Mouse (Mus musculus) spleen, adult 2 months (tissue): Measurements from ENCODE around the gene Zfp36l2. TPM values are rescaled to one million over a fixed set of nuclear protein-coding genes. Genes with fewer than 3 reads are reported as not detected.

Experiments
- DNase-seq, 2 experiments: peaks; one replicate each; pipeline versions ENCODE4 v3.0.0 to v3.0.0-alpha.2; 2012 to 2021; ENCODE audit warnings: low spot score in 2 of 2, low read depth in 1 of 2
- H3K27ac ChIP-seq: fragments of 200-500 bp; 2 replicates; pipeline ENCODE4 v1.5.1; 2012; ENCODE audit warnings: low read length, inconsistent platforms; ENCODE audit not compliant: insufficient read depth
- H3K27me3 ChIP-seq: fragments of 200-500 bp; 2 replicates; pipeline ENCODE4 v1.6.1; 2012; ENCODE audit warnings: mild to moderate bottlenecking, moderate library complexity, low read length, inconsistent platforms; ENCODE audit not compliant: control insufficient read depth, insufficient read depth
- H3K36me3 ChIP-seq: fragments of 200-500 bp; 2 replicates; pipeline ENCODE4 v1.6.1; 2012; ENCODE audit warnings: mild to moderate bottlenecking, low read length, inconsistent platforms; ENCODE audit not compliant: control insufficient read depth, insufficient read depth
- H3K4me1 ChIP-seq: fragments of 200-500 bp; 2 replicates; pipeline ENCODE4 v1.6.1; 2011; ENCODE audit warnings: inconsistent platforms; ENCODE audit not compliant: control insufficient read depth, insufficient read depth, insufficient read length
- H3K4me3 ChIP-seq: fragments of 200-500 bp; 2 replicates; pipeline ENCODE4 v1.5.1; 2011; ENCODE audit warnings: mild to moderate bottlenecking, inconsistent platforms; ENCODE audit not compliant: insufficient read depth, insufficient read length; ENCODE audit errors: extremely low read depth
- CTCF ChIP-seq: fragments of 200-500 bp; IDR thresholded peaks from 2 replicates; pipeline ENCODE4 v1.5.1; 2011; ENCODE audit warnings: mild to moderate bottlenecking, inconsistent platforms; ENCODE audit not compliant: insufficient read depth, insufficient read length, insufficient replicate concordance; ENCODE audit errors: extremely low read depth
- POLR2A ChIP-seq: fragments of 200-500 bp; IDR thresholded peaks from 2 replicates; pipeline ENCODE4 v1.6.1; 2011; ENCODE audit warnings: low read depth, low read length, inconsistent platforms
- WGBS: fragments of 180-500 bp; shearing (Covaris S2); methylation state at CpG from one replicate; pipeline ENCODE4 v1.1.7; 2018; 5-methylcytosine and 5-hydroxymethylcytosine counted together
- polyA plus RNA-seq: library from polyadenylated mRNA; depleted of rRNA; stranded (reverse); fragments of >200 nt; gene quantifications from 2 replicates; pipeline ENCODE4 v1.2.3, GENCODE M21; 2012

The Zfp36l2 gene
- polyA plus RNA-seq, 1 experiment, result 146 TPM

DNA sequence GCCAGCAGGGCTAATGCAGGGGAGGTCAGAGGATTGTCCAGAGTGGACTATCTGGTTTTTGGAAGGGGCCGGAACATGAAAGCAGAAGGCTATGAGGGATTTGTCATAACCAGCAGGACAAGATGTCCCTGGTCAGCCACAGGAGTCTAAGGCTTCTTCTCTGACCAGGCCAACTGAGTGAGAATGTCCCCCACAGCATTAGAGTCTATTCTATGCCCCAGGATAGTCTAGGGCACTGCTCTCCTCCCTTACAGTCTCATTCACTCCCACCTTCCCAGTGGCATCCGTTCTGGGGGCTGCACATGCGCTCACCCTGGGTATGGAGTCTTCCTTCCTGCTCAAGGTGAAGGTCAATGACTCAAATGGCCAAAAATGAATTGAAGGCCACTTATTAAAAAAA is 19.9 kb upstream of the Zfp36l2 start:
- no peak for TF ChIP-seq CTCF
- no peak for TF ChIP-seq POLR2A
- no peak overlapping the region for H3K4me3 ChIP-seq
- peaks cover 2% of the 10 kb centered on the region for H3K36me3 ChIP-seq
- H3K4me1 ChIP-seq, result no peaks in the 10 kb centered on the region
- H3K27me3 ChIP-seq, result no peaks in the 10 kb centered on the region
- no peak overlapping the region for H3K27ac ChIP-seq
- WGBS, result 93% methylated on average over 3 of the region's 3 CpGs
- no peak for DNase-seq

DNA sequence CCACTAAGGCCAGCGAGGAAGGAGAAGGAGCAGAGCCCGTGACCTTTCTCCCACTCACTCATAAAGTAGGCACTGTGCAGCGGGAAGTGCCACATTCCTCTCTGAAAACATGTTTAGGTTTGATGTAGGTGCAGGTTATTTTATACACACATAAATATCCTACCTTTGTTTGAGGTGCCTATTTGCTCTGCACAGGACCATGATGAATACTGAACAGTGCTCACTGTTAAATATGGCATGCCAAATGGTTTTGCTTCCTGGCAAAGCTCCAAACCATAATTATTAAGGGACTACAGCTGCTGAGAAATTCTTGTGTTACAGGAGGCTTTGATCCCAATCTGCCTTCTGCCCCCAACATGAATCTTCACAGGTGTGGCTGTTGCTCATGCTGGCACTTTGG is 18.5 kb upstream of the Zfp36l2 start:
- TF ChIP-seq POLR2A (no peak), CTCF (no peak)
- H3K27ac ChIP-seq, result no peak overlapping the region
- H3K4me1 ChIP-seq, result no peaks in the 10 kb centered on the region
- peaks cover 4% of the 10 kb centered on the region for H3K36me3 ChIP-seq
- no peak for DNase-seq
- 91% methylated on average over 3 of the region's 3 CpGs for WGBS
- H3K27me3 ChIP-seq, result no peaks in the 10 kb centered on the region
- H3K4me3 ChIP-seq, result no peak overlapping the region

DNA sequence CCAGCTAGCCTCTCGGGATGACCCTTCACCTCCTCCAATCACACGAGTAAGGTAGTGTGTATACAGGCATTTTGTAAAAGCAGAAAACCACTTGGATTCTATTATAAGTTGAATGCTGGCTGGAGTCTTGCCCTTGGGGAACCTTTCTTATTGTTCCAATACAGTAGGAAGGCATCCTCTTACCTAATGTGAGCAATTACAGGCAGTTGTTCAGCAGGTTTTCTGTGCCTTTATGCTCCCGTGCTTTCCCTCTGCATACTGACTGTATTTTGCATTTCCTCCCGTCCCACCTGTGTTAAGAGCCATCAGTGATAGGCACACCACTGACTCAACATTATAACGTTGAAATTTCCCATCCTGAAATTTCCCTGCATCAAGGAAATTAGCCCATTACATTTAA is 17.2 kb upstream of the Zfp36l2 start:
- DNase-seq, result no peak
- peaks cover 4% of the 10 kb centered on the region for H3K36me3 ChIP-seq
- WGBS, result 90% methylated on average over 5 of the region's 5 CpGs

DNA sequence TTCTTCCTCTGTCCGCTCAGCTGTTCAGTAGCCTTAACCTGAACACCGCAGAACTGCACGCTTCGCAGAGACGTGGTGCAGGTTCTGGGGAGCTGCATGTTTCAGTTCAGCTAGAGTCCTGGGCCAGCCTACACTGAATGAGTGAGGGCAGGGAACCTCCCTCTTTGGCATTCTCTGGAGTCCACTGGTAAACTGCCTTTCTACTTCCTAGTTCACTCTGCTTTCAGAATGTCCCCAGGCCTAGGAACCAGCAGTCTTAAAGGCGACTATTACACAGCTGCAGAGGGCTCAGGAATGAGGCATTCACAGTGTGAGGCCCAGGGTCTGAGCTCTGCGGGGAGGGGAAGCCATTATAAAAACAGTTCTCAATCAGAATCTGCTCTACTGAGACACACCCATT is 15.6 kb upstream of the Zfp36l2 start:
- H3K36me3 ChIP-seq, result peaks cover 4% of the 10 kb centered on the region
- TF ChIP-seq CTCF (no peak), POLR2A (no peak)
- no peak overlapping the region for H3K4me3 ChIP-seq
- H3K4me1 ChIP-seq, result no peaks in the 10 kb centered on the region
- H3K27ac ChIP-seq, result no peak overlapping the region
- H3K27me3 ChIP-seq, result no peaks in the 10 kb centered on the region
- WGBS, result 80% methylated on average over 7 of the region's 7 CpGs
- DNase-seq, result no peak

More for the DNA sequence above, 17.2 kb upstream of the Zfp36l2 start:
- Histone ChIP-seq H3K4me1 (no peaks in the 10 kb centered on the region), H3K27ac (no peak overlapping the region), H3K4me3 (no peak overlapping the region), H3K27me3 (no peaks in the 10 kb centered on the region)
- TF ChIP-seq CTCF (no peak), POLR2A (no peak)

DNA sequence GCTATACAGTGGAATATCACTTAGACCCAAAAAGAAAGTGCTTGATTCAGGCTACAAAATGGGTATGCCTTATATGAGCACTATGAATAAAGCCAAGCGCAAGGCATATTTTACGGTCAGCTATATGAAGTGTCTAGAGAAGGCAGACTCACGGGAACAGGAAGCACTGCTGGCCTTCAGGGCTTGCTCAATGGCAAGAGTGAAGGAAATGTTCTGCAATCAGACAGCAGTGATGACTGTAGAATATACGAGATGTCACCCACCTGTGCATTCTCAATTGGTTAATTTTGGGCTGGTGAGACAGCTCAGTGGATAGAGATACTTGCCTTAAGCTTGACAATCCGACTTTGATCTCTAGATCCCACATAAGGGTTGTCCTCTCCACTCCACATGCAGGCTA is 13.4 kb upstream of the Zfp36l2 start:
- Histone ChIP-seq H3K4me1 (no peaks in the 10 kb centered on the region), H3K4me3 (no peak overlapping the region), H3K27me3 (no peaks in the 10 kb centered on the region), H3K36me3 (peaks cover 2% of the 10 kb centered on the region; the same call in 1 of the 2 replicates), H3K27ac (no peak overlapping the region)
- TF ChIP-seq CTCF, result no peak
- no peak for TF ChIP-seq POLR2A
- WGBS, result 91% methylated on average over 5 of the region's 5 CpGs
- DNase-seq, result no peak

DNA sequence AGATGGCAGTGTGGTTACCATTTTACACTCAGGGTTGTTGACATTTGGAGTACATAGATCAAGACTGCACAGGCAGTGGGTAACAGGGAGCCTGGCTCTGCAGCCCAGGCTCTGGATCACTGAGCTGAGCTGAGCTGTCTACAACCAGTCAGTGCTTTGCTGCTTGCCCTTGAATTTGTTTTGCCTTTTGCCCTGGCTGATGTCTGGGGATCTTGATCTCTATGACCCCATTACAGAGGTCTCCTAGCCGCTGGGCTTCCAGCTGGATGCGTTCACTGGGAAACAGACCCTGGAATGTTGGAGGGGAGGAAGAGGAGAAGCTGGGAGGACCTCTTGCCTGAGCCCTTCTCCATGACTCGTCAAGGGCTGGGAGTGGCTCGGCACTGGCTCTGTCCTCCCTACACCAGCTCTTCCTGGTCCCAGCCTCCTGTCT is 10.2 kb upstream of the Zfp36l2 start:
- TF ChIP-seq CTCF (no peak), POLR2A (no peak)
- Histone ChIP-seq H3K27me3 (no peaks in the 10 kb centered on the region), H3K36me3 (peaks cover 2% of the 10 kb centered on the region; the same call in 1 of the 2 replicates), H3K27ac (no peak overlapping the region), H3K4me1 (no peaks in the 10 kb centered on the region; the same call in 1 of the 2 replicates), H3K4me3 (no peak overlapping the region)
- no peak for DNase-seq
- 86% methylated on average over 4 of the region's 4 CpGs for WGBS

DNA sequence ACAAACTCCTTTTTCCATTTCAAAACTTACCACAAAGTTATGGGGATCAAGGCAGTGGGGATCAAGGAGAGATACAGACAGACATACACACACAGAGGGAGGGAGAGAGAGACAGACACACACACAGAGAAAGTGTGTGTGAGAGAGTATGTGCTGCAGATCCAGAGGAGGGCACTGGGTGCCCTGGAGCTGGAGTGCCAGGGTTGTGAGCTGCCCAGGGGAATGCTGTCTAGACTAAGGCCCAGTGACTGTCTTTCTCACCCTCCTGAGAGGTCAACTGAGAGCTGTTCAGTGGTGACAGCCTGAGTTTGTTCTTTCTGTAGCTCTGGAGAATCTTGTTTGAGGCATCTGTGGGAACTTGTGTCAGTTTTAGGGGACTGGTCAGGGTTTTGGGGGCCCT is 8.6 kb upstream of the Zfp36l2 start:
- peaks cover 4% of the 10 kb centered on the region; the same call in 1 of the 2 replicates for H3K36me3 ChIP-seq
- no peak overlapping the region for H3K4me3 ChIP-seq
- DNase-seq, result no peak
- H3K27ac ChIP-seq, result peak overlapping the region; percentile 25
- TF ChIP-seq CTCF, result no peak
- TF ChIP-seq POLR2A, result no peak
- no peaks in the 10 kb centered on the region for H3K27me3 ChIP-seq
- H3K4me1 ChIP-seq, result no peaks in the 10 kb centered on the region; the same call in 1 of the 2 replicates
